Mouse (Mus musculus) heart, adult 2 months (tissue): ENCODE data around the gene Qrfp.

Source experiments
- CTCF ChIP-seq: fragments of 200-600 bp; IDR thresholded peaks from 2 replicates; pipeline ENCODE4 v1.8.1; 2022; ENCODE audit warnings: antibody characterized with exemption, mild to moderate bottlenecking, moderate library complexity
- POLR2A ChIP-seq: fragments of 200-500 bp; IDR thresholded peaks from 2 replicates; pipeline ENCODE4 v1.6.1; 2011; ENCODE audit warnings: mild to moderate bottlenecking, low read depth, low read length, control low read depth; ENCODE audit not compliant: insufficient read depth

DNA sequence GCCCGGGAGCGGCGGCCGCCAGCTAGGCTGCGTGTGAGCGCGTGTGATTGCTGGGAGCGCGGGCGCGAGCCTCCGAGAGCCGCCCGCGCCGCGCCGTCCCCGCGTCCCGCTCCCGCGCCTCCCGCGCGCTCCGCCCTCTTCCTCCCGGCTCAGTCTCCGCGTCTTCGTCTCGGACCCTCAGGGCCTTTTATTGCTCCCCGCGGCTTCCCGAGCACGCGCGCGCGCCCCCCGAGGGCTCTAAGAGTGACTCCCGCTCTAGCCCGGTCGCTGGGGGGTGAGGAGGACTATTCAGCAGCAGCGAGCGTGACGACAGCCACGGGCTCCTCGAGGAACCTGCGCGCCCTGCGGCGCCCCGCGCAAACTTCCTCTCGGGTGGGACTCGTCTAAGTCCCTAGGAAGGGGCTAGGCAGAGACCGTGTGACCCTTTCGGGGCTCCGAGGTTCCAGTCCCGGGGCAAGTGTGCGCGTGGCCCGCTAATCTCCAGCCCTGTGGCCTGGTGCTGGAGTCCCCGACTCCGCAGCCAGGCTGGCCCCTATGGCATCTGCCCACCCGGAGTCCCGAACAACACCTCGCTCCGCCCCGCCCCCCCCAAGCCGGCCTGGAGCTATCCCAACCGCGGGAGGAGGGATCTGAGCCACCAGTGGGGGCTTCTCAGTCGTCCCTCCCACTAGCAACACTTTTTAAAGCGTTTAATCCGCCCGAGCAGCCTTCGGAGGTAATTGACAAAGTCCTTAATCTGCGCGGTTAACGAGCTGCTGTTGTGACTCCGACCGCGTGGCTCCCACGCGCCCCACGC is 35.7 kb upstream of the Qrfp start, which contains the start of gene Fibcd1:
- no peak for TF ChIP-seq POLR2A
- no peak for TF ChIP-seq CTCF
